Mouse (Mus musculus) heart, embryonic 13.5 days (tissue): ENCODE results near the gene Has1. TPM values are rescaled to one million over a fixed set of nuclear protein-coding genes. Genes with fewer than 3 reads are reported as not detected.

Source experiments
- ATAC-seq: fragments of 200-750 bp; cut with Nextera tagmentation; 2 replicates; pipeline ENCODE4 v1.8.0; 2017; ENCODE audit warnings: moderate TSS enrichment; ENCODE audit not compliant: insufficient number of reproducible peaks, low FRiP score, low TSS enrichment; ENCODE audit errors: extremely low read depth
- H3K27ac ChIP-seq: fragments of 300-500 bp; sonication (generic); replicated peaks from 2 replicates; pipeline ENCODE4 v1.5.1; 2015; ENCODE audit warnings: moderate library complexity, mild to moderate bottlenecking, inconsistent platforms
- H3K27me3 ChIP-seq: fragments of 300-500 bp; sonication (generic); replicated peaks from 2 replicates; pipeline ENCODE4 v1.6.1; 2015; ENCODE audit warnings: mild to moderate bottlenecking, inconsistent platforms
- H3K36me3 ChIP-seq: fragments of 300-500 bp; sonication (generic); 2 replicates; pipeline ENCODE4 v1.6.1; 2015; ENCODE audit warnings: mild to moderate bottlenecking, inconsistent platforms
- H3K4me1 ChIP-seq: fragments of 300-500 bp; sonication (generic); 2 replicates; pipeline ENCODE4 v1.6.1; 2015; ENCODE audit warnings: inconsistent platforms
- H3K4me2 ChIP-seq: fragments of 300-500 bp; sonication (generic); 2 replicates; pipeline ENCODE4 v1.6.1; 2015; ENCODE audit warnings: inconsistent platforms, mild to moderate bottlenecking, moderate library complexity
- H3K4me3 ChIP-seq: fragments of 300-500 bp; sonication (generic); 2 replicates; pipeline ENCODE4 v1.5.1; 2015; ENCODE audit warnings: moderate library complexity, mild to moderate bottlenecking, inconsistent platforms
- H3K9ac ChIP-seq: fragments of 300-500 bp; sonication (generic); 2 replicates; pipeline ENCODE4 v1.6.1; 2015; ENCODE audit warnings: inconsistent platforms, mild to moderate bottlenecking, moderate library complexity
- H3K9me3 ChIP-seq: fragments of 300-500 bp; sonication (generic); 2 replicates; pipeline ENCODE4 v1.6.1; 2016; ENCODE audit warnings: inconsistent platforms
- WGBS: fragments of 180-500 bp; shearing (Covaris S2); methylation state at CpG from one replicate; pipeline ENCODE4 v1.1.7; 2015; ENCODE audit warnings: mixed read lengths; 5-methylcytosine and 5-hydroxymethylcytosine counted together
- polyA plus RNA-seq: library from polyadenylated mRNA; unstranded; fragments of >200 nt; fragmentation: Nextera tagmentation; extraction: Ambion mirVana; gene quantifications from 2 replicates; pipeline ENCODE4 v1.2.1, GENCODE M21; 2015

The Has1 gene
- polyA plus RNA-seq, 1 experiment from 2014 or later = 0.66 TPM

DNA sequence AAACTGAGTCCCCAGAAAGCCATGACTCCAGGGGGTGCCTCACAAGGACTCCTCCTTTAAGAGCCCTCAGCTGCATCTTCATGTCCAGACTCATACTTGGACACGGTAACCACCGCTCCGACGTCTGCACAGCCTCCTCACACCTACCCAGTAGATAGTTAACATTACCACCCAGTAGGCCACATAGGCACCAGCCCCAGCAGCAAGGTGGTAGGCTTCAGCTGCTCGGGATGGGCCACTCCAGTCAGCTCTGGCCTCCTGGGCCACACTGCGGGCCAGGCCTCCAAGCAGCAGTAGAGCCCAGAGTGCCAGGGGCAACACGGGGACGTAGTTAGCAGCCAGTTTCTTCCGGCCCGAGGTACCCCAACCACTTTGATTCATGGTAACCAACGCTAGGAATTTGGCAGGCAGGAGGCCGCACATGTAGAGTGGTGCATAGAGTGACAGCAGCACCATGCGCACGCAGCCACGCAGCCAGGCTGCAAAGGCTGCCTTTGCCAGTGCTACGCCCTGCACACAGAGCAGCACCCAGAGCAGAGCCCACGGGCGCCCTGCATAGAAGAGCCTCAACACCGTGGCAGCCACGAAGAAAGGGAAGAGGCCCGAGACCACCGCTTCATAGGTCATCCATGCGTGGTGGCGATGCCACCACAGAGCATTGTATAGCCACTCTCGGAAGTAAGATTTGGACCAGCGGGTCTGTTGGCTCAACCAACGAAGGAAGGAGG is 11.3 kb downstream of the Has1 start:
- Histone ChIP-seq H3K36me3 (peaks cover 48% of the 10 kb centered on the region), H3K9ac (no peak overlapping the region), H3K4me3 (no peak overlapping the region), H3K4me1 (peaks cover 7% of the 10 kb centered on the region), H3K27ac (no peak overlapping the region), H3K4me2 (no peak overlapping the region), H3K9me3 (no peaks in the 10 kb centered on the region), H3K27me3 (no peaks in the 10 kb centered on the region; the same call in 1 of the 2 replicates)
- 62% methylated on average over 27 of the region's 27 CpGs for WGBS
- no peak for ATAC-seq

DNA sequence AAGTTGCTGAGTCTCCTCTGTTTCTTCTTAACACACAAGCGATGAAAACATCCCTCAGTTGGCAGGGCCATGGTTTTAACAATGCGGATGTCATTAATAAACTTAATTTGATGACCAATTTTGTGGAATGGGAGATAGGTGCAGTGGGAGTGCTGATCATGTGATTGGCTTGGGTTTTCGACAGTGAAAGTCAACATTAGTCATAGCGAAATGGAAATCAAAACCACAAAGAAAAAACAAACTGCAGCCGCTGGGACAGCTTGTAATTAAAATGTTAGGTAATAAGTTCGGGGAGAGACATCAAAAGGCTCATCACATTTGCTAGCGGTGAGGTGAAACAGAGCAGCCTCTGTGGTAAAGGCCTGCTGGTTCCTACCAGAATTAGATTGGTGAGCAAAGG is 14.2 kb downstream of the Has1 start:
- no peak overlapping the region for H3K9ac ChIP-seq
- H3K27ac ChIP-seq = no peak overlapping the region
- peaks cover 57% of the 10 kb centered on the region for H3K36me3 ChIP-seq
- no peak for ATAC-seq
- H3K4me3 ChIP-seq = no peak overlapping the region
- peaks cover 31% of the 10 kb centered on the region for H3K4me1 ChIP-seq
- no peaks in the 10 kb centered on the region for H3K9me3 ChIP-seq
- H3K27me3 ChIP-seq = no peaks in the 10 kb centered on the region
- WGBS = 87% methylated on average over 7 of the region's 7 CpGs
- H3K4me2 ChIP-seq = no peak overlapping the region

DNA sequence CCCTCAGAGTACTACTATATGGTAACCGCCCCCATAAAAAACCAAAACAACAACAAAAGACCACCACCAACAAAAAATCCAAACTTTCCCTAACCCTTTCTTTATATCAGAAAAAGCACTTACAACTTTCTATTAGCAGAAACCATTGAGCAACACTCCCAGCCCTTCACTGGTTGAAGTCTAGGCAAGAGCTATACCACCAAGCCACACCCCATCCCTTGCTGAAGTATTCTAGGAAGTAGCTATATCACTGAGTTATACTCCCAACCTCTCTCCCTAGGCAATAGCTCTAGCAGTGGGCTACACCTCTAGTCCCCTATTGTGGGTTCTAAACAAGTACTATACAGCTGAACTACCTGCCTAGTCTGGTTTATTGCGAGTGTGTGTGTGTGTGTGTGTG is 15.7 kb downstream of the Has1 start:
- 91% methylated on average over 2 of the region's 2 CpGs for WGBS
- Histone ChIP-seq H3K27ac (no peak overlapping the region), H3K36me3 (peaks cover 62% of the 10 kb centered on the region), H3K9ac (no peak overlapping the region), H3K4me1 (peaks cover 46% of the 10 kb centered on the region), H3K4me3 (no peak overlapping the region), H3K27me3 (no peaks in the 10 kb centered on the region), H3K9me3 (no peaks in the 10 kb centered on the region), H3K4me2 (no peak overlapping the region)
- no peak for ATAC-seq

DNA sequence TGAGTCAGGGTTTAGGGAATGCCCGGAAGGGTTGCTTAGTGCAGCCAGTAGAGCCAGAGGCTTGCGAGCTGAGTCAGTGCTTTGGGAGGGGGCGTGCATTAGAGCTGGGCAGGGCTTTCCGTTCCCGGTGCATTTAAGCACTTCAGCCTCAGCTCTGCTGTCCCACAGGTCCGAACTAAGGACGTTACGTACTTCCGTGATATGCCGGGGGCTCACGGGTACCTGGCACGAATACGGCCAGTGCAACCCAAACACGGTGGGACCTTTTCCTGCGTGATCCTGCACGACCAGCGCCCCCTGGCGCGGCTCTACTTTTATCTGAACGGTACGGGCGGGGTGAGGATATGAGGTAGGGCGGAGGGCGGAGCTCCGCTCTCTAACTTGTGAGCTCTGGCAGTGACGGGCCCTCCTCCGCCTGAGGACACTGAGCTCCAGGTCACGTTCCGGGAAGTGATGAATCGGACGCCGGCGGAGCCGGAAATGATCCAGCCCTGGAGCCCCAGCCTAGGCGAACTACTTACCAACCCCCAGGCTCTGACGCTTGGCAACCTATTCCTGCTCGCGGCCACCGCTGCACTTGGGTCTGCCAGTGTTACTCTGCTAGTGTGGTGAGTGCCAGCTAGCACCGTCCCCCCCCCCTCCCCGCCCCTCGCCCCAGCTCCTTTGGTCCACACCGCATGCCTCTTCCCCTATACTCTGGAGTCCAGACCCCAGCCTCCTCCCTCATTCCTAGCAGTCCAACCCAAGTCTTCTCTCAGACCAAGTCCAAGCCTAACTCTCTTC is 16.9 kb downstream of the Has1 start:
- Histone ChIP-seq H3K27me3 (no peaks in the 10 kb centered on the region), H3K4me3 (peak overlapping the region; percentile 55), H3K4me2 (peak overlapping the region; percentile 72), H3K9me3 (no peaks in the 10 kb centered on the region), H3K4me1 (peaks cover 54% of the 10 kb centered on the region), H3K36me3 (peaks cover 70% of the 10 kb centered on the region), H3K9ac (peak overlapping the region; percentile 82), H3K27ac (peak overlapping the region; percentile 89)
- peak; percentile 96 for ATAC-seq
- WGBS = under 1% methylated on average over 41 of the region's 43 CpGs

DNA sequence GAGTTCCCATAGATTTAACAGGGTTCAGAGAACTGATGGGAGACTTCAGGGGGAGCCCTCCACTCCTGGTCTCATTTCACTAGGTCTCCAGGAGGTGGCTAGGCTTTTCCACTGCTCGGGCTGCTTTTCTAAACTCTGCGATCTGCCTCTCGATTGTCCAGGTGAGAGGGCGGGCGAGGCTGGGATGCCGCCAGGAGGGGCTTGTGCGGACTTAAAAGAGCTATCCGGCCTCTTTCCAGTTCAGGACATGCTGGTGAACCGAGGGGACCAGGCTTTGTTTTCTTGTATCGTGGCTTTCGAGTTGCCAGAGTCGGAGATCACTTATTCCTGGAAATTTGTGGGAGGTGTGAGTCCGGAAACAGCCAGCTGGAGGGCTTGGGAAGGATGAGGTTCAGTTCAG is 17.6 kb downstream of the Has1 start:
- Histone ChIP-seq H3K4me2 (peak overlapping the region; percentile 72), H3K4me1 (peaks cover 60% of the 10 kb centered on the region), H3K9me3 (no peaks in the 10 kb centered on the region), H3K9ac (peak overlapping the region; percentile 82), H3K36me3 (peaks cover 72% of the 10 kb centered on the region), H3K27ac (peak overlapping the region; percentile 89), H3K4me3 (peak overlapping the region; percentile 55), H3K27me3 (no peaks in the 10 kb centered on the region)
- 9% methylated on average over 13 of the region's 13 CpGs for WGBS
- ATAC-seq = no peak

DNA sequence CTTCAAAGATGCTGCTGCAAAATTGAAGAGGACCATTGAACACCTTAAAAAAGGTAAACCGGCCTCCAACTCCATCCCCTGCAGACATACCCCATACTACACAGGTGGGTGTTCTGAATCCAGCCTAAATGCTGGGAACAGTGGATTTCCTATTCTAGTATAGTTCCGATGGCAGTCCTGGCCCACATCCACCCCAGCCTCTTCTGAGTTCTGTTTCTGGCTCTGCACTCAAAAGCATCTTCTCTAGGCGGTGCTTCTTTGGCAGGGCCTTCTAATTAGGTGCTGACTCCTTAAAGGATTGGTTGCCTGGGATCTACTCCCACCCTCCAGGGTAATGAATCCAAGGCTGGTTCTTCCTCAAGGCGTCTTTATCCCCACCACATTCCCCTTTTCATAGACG is 18.9 kb downstream of the Has1 start:
- Histone ChIP-seq H3K9ac (no peak overlapping the region), H3K9me3 (no peaks in the 10 kb centered on the region), H3K27me3 (no peaks in the 10 kb centered on the region), H3K36me3 (peaks cover 72% of the 10 kb centered on the region), H3K4me3 (no peak overlapping the region), H3K4me1 (peaks cover 74% of the 10 kb centered on the region), H3K4me2 (no peak overlapping the region), H3K27ac (peak overlapping the region; percentile 16)
- WGBS = 71% methylated on average over 5 of the region's 5 CpGs
- ATAC-seq = no peak

DNA sequence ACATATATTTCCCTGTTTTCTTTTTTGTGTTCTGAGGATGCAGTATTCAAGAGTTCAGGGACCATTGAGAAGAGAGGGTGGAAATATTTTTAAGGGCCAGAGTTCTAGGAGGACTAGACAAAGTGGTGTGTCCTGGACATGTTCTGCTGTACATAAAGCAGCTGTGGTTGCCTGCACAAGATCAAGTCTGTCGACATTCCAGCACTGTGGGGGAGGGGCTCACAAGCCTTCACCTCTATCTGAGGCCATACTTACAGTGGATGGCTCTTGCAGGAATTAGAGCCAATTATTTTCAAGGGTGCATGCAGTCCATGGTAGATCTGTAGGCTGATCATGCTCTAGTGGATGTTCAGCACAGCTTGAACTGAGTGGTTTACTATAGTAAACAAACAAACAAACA is 20.1 kb downstream of the Has1 start:
- Histone ChIP-seq H3K27ac (peak overlapping the region; percentile 61), H3K4me1 (peaks cover 86% of the 10 kb centered on the region), H3K27me3 (no peaks in the 10 kb centered on the region), H3K9ac (no peak overlapping the region), H3K4me3 (no peak overlapping the region), H3K9me3 (no peaks in the 10 kb centered on the region), H3K36me3 (peaks cover 70% of the 10 kb centered on the region), H3K4me2 (peak overlapping the region; percentile 33; the same call in 1 of the 2 replicates)
- WGBS = 6% methylated on average over 1 of the region's 1 CpGs
- ATAC-seq = no peak

DNA sequence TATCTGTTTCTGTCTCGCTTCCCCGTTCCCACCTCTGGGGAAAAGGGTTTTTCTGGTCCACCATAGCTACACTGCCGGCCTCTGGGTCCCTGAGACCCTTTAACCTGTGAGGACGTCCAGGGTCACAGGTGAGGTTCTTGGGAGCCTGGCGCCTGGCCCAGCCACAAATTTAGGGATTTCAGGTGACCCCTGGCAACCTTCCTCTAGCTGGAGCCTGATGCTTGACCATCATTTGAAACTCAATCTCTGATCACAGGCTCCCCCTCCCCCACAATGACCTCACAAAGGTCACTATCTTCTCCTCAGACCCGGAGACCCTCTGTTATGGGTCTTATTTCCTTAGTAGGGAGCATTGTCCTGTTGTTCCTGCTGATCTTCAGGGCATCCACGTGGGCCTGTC is 24.3 kb downstream of the Has1 start:
- Histone ChIP-seq H3K4me1 (peaks cover 71% of the 10 kb centered on the region), H3K4me3 (peak overlapping the region; percentile 89), H3K27ac (peak overlapping the region; percentile 39; the same call in 1 of the 2 replicates), H3K4me2 (peak overlapping the region; percentile 84), H3K9me3 (no peaks in the 10 kb centered on the region), H3K9ac (peak overlapping the region; percentile 98), H3K27me3 (no peaks in the 10 kb centered on the region), H3K36me3 (peaks cover 45% of the 10 kb centered on the region)
- no peak for ATAC-seq
- WGBS = 66% methylated on average over 7 of the region's 7 CpGs

DNA sequence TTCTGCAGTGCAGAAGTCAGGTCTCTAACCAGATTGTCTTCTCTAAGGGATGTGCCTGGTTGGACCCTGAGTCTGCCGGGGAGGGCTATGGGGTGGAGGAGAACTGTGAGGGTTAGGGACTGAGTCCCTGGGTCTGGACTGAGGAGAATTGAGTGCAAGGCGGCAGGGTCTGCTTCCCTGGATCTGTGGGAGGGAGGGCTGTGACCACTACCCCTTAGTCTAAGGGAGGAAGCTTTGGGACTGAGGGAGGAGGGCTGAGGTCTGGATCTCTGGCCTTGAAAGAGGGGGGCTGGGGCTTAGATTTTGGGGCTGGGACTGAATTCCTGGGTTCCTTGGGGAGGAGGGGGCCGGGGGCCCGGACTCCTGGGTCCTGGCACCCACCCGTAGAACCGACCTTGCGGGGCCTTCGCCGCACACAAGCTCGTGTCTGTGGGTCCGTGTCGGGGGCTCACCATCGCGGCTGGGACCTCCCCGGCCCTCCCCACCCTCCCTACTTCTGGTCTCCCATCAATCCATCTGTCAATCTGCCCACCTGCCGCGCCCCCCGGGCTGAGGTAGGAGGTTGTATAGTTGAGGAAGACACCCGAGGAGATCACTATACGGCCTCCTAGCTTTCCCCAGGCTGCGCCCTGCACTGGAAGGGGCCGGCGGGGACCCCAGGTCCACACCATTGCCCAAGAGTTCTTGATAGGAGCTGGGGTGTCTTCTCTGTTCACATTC is 25.0 kb downstream of the Has1 start:
- H3K4me2 ChIP-seq = peak overlapping the region; percentile 84
- peak overlapping the region; percentile 98 for H3K9ac ChIP-seq
- no peaks in the 10 kb centered on the region for H3K9me3 ChIP-seq
- no peaks in the 10 kb centered on the region for H3K27me3 ChIP-seq
- peaks cover 41% of the 10 kb centered on the region for H3K36me3 ChIP-seq
- H3K27ac ChIP-seq = peak overlapping the region; percentile 99
- WGBS = 65% methylated on average over 23 of the region's 23 CpGs
- no peak for ATAC-seq
- H3K4me1 ChIP-seq = peaks cover 67% of the 10 kb centered on the region
- H3K4me3 ChIP-seq = peak overlapping the region; percentile 89

DNA sequence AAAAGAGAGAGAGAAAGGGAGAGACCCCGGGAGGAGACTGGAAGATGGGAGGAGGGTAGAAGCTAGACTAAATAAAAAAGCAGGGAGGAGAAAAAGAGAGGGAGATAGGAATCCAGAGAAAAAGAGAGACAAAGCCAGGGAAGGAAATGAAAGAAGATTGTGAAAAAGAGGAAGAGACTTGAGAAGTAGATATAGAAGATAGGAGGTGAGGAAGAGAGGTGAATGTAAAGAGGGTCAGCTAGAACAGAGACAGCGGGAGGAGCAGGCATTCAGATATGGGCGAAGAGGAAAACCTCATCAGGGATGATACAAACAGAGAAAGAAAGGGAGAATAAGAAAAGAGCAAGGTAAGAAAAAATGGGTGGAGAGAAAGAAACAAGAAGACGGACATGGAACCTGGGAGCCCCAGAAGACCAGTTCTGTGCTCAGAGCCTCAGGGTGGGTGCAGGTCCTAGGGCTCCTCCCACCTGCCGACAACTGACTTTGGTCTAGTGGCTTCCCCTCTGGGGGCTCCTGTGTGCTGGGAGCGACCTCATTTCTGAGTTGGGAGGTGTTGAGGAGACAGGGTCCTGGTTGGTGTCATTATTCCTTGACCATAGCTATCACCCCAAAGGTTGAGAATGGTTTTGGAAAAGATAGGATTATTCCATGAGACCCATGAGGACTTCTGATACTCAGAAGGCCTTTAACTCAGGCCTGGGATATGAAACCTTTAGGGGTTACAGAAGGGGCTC is 25.8 kb downstream of the Has1 start:
- ATAC-seq = no peak
- peak overlapping the region; percentile 99 for H3K27ac ChIP-seq
- peak overlapping the region; percentile 98 for H3K9ac ChIP-seq
- H3K4me3 ChIP-seq = peak overlapping the region; percentile 89
- H3K27me3 ChIP-seq = no peaks in the 10 kb centered on the region
- 3% methylated on average over 6 of the region's 6 CpGs for WGBS
- H3K9me3 ChIP-seq = no peaks in the 10 kb centered on the region
- peak overlapping the region; percentile 84 for H3K4me2 ChIP-seq
- H3K4me1 ChIP-seq = peaks cover 59% of the 10 kb centered on the region
- H3K36me3 ChIP-seq = peaks cover 41% of the 10 kb centered on the region
